Comparison of ENCODE assay signal across 9 mouse cellular contexts in the genomic region with DNA sequence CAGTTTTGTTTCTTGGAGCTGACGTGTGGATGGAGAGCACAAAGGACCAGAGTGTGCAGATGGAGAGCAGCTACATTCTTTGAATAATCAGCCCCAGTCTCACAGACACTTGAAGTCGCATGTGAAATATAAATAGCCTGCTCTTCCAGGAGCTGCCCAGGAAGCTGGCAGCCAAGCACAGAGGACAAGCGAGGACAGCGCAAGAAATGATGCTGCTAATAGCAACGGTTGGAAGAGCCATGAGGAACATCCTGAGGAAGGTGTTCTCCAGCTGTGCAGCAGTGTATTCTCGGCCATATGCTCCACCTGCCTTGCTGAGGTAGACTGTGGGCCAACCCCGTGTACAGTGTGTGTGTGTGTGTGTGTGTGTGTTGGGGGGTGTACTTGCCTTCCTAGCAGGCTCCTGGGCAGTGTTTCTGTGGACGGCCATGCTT. TPM values are rescaled to one million over a fixed set of nuclear protein-coding genes. Genes with fewer than 3 reads are reported as not detected.
DNase-seq lines count a peak whose midpoint lies in the region; ATAC-seq and TF ChIP-seq lines count a peak whose summit lies in the region.
"Had no signal": no experiment of that assay in that cellular context is flagged by ENCODE, and none has a peak within 500 bp of the region (broad histone marks: within the 10 kb centered on the region; RNA-seq: fewer than 3 reads in every experiment).

No protein-coding gene starts in this region.

- no peak for TF ChIP-seq CTCF in lung, postnatal 0 days (IDR thresholded peaks at IDR 0.05)
- no peak for TF ChIP-seq CTCF in lung, adult 2 months (IDR thresholded peaks at IDR 0.05; ENCODE audit: insufficient read depth, low read length)

- TF ChIP-seq POLR2A in lung, adult 2 months (IDR thresholded peaks at IDR 0.05; ENCODE audit: borderline replicate concordance, extremely low read depth, low read depth, low read length): no peak

- H3K4me3 ChIP-seq in lung, postnatal 0 days (ENCODE audit: low read depth, low read length): no peak overlapping the region
- H3K4me3 ChIP-seq in lung, adult 2 months (replicated peaks; ENCODE audit: extremely low read depth, low read depth, low read length): no peak overlapping the region
- no peak overlapping the region for H3K4me3 ChIP-seq in hindbrain, embryonic 13.5 days
- no peak overlapping the region for H3K4me3 ChIP-seq in midbrain, embryonic 16.5 days (ENCODE audit: low read depth, low read length)
- H3K4me3 ChIP-seq: limb, embryonic 12.5 days had no signal

- WGBS in lung, postnatal 0 days: 33% methylated on average over 8 of the region's 8 CpGs
- WGBS in lung, adult 2 months: 33% methylated on average over 8 of the region's 8 CpGs
- 52% methylated on average over 8 of the region's 8 CpGs for WGBS in hindbrain, embryonic 13.5 days
- WGBS in midbrain, embryonic 16.5 days: 35% methylated on average over 8 of the region's 8 CpGs

- H3K9ac ChIP-seq in lung, postnatal 0 days (replicated peaks; ENCODE audit: low read depth): no peak overlapping the region
- no peak overlapping the region for H3K9ac ChIP-seq in hindbrain, embryonic 13.5 days
- 0 out of 2 replicates have a peak overlapping the region, but pooled peaks have one; percentile 24 for H3K9ac ChIP-seq in midbrain, embryonic 16.5 days (ENCODE audit: low read depth, low read length)
- H3K9ac ChIP-seq: limb, embryonic 12.5 days had no signal

- H3K9me3 ChIP-seq in lung, postnatal 0 days (ENCODE audit: low read length): no peaks in the 10 kb centered on the region
- no peaks in the 10 kb centered on the region for H3K9me3 ChIP-seq in hindbrain, embryonic 13.5 days
- no peaks in the 10 kb centered on the region for H3K9me3 ChIP-seq in midbrain, embryonic 16.5 days (replicated peaks; ENCODE audit: control insufficient read depth, low read length, poor library complexity, severe bottlenecking)
- H3K9me3 ChIP-seq: limb, embryonic 12.5 days had no signal

- no peak for TF ChIP-seq EP300 in lung, postnatal 0 days (IDR thresholded peaks at IDR 0.05)

- no peak overlapping the region for H3K4me2 ChIP-seq in lung, postnatal 0 days (replicated peaks; ENCODE audit: low read depth, low read length)
- no peak overlapping the region for H3K4me2 ChIP-seq in hindbrain, embryonic 13.5 days
- H3K4me2 ChIP-seq in midbrain, embryonic 16.5 days (ENCODE audit: low read length): no peak overlapping the region
- H3K4me2 ChIP-seq: limb, embryonic 12.5 days had no signal

- peak; percentile 46 for DNase-seq in cerebellum, adult 11 months
- no peak for DNase-seq in cerebellum, adult 8-10 months
- DNase-seq in lung, postnatal 0 days (ENCODE audit: low spot score): no peak
- DNase-seq in lung, adult 2 months: no peak
- DNase-seq in thymus, postnatal 14 days: no peak
- DNase-seq in adrenal gland, adult 18-20 months (ENCODE audit: low spot score in 2 of 2): no peak

- H3K27ac ChIP-seq in lung, postnatal 0 days (ENCODE audit: low read length): no peak overlapping the region
- H3K27ac ChIP-seq in hindbrain, embryonic 13.5 days: peak overlapping the region; percentile 40
- H3K27ac ChIP-seq in midbrain, embryonic 16.5 days (ENCODE audit: low read length): peak overlapping the region; percentile 65
- H3K27ac ChIP-seq: limb, embryonic 12.5 days had no signal

- no peaks in the 10 kb centered on the region for H3K4me1 ChIP-seq in lung, postnatal 0 days (ENCODE audit: insufficient read depth, low read depth, low read length)
- H3K4me1 ChIP-seq in lung, adult 2 months (ENCODE audit: control insufficient read depth, insufficient read depth, low read length): peaks cover 3% of the 10 kb centered on the region
- H3K4me1 ChIP-seq in hindbrain, embryonic 13.5 days (replicated peaks): peaks cover 16% of the 10 kb centered on the region
- peaks cover 8% of the 10 kb centered on the region; the same call in 1 of the 2 replicates for H3K4me1 ChIP-seq in midbrain, embryonic 16.5 days (ENCODE audit: control insufficient read depth, insufficient read depth, low read length)

- no peaks in the 10 kb centered on the region for H3K27me3 ChIP-seq in lung, postnatal 0 days (replicated peaks; ENCODE audit: insufficient read depth, low read length)
- H3K27me3 ChIP-seq in hindbrain, embryonic 13.5 days: no peaks in the 10 kb centered on the region
- no peaks in the 10 kb centered on the region for H3K27me3 ChIP-seq in midbrain, embryonic 16.5 days (ENCODE audit: control insufficient read depth, insufficient read depth, low read depth, low read length)
- H3K27me3 ChIP-seq: limb, embryonic 12.5 days had no signal

- H3K36me3 ChIP-seq in lung, postnatal 0 days (ENCODE audit: insufficient read depth, low read length): no peaks in the 10 kb centered on the region
- peaks cover 26% of the 10 kb centered on the region for H3K36me3 ChIP-seq in hindbrain, embryonic 13.5 days
- H3K36me3 ChIP-seq in midbrain, embryonic 16.5 days (ENCODE audit: control insufficient read depth, insufficient read depth, low read length): peaks cover 5% of the 10 kb centered on the region; the same call in 1 of the 2 replicates
- H3K36me3 ChIP-seq: limb, embryonic 12.5 days had no signal

- ATAC-seq in lung, postnatal 0 days: peak; percentile 73
- ATAC-seq in hindbrain, embryonic 13.5 days (ENCODE audit: low FRiP score): peak; percentile 54; the same call in 1 of the 2 replicates
- ATAC-seq in midbrain, embryonic 16.5 days: peak; percentile 57

RNA-seq across cellular contexts. Expression of a gene that starts 35.2 kb away (rescaled TPM):
- polyA plus RNA-seq in lung, postnatal 0 days (2015; fragmentation: Nextera tagmentation; extraction: Ambion mirVana): 2.8 TPM in 2 replicates
- 9.5 and 12.7 TPM in 2 replicates for polyA plus RNA-seq in lung, adult 2 months (2012; rRNA removed)
- polyA plus RNA-seq in hindbrain, embryonic 13.5 days (2015; fragmentation: Nextera tagmentation; extraction: Ambion mirVana): 87.1 and 91.6 TPM in 2 replicates
- 125 and 130 TPM in 2 replicates for polyA plus RNA-seq in midbrain, embryonic 16.5 days (2015; fragmentation: Nextera tagmentation; extraction: Ambion mirVana)
- total RNA-seq in adrenal gland, adult 18-20 months (2021): 10 to 100 TPM; 25.1 to 31.1 TPM
